Mouse (Mus musculus): ENCODE measurements around the gene Lhfpl3.

- TF ChIP-seq CTCF (IDR thresholded peaks at IDR 0.05; ENCODE audit: extremely low read depth, insufficient read length, insufficient replicate concordance, low read depth, low read length) = no peak
- TF ChIP-seq POLR2A (IDR thresholded peaks at IDR 0.05; ENCODE audit: low read depth, low read length) = no peak
Observed at GRCm38 (mm10) chr5:23247784-23248183, 501.9 kb downstream of the Lhfpl3 start.
